Mouse (Mus musculus) cerebellum, adult 8-10 months (tissue): Measurements from ENCODE around the gene Cdr2l.
A peak's percentile ranks its signal among the peaks of the same experiment; 100 is the strongest.

Experiments
- DNase-seq: peaks from one replicate; pipeline ENCODE4 v3.0.0; 2022

Gene Cdr2l

GRCm38 (mm10) chr11:115381743-115382539 lies at the start of gene Cdr2l:
Cdr2l (plus strand) TSS chr11:115381916.
- DNase-seq, result peak; percentile 92

- DNase-seq, result no peak
These were observed 47.2 kb upstream of the Cdr2l start, which contains the start of gene Otop3 for GRCm38 (mm10) chr11:115334531-115334930. Otop3 (plus strand) TSS chr11:115334731.

DNA sequence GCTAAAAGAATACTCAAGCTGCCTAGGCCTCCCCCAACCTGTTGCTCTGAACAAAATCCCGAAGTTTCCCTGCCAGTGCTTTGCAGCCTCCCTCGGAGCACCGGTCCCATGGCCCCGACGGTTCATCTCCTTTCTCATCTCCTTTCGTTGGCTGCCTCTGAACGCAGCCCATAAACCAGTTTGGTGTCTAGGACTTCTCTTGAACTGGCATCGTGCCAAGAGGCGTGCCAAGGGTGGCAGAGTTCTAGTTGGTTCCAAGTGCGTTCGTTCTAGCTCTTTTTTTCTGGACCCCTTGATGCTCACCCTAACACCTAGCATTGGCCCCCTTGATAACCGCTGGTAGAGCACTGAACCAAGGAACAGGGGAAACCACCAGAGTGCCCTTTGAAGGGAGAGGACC lies 46.5 kb upstream of the Cdr2l start:
- no peak for DNase-seq

- no peak for DNase-seq
These were observed 45.6 kb upstream of the Cdr2l start for GRCm38 (mm10) chr11:115336115-115336514.

- no peak for DNase-seq
These were observed 44.4 kb upstream of the Cdr2l start for GRCm38 (mm10) chr11:115337350-115337749.

DNA sequence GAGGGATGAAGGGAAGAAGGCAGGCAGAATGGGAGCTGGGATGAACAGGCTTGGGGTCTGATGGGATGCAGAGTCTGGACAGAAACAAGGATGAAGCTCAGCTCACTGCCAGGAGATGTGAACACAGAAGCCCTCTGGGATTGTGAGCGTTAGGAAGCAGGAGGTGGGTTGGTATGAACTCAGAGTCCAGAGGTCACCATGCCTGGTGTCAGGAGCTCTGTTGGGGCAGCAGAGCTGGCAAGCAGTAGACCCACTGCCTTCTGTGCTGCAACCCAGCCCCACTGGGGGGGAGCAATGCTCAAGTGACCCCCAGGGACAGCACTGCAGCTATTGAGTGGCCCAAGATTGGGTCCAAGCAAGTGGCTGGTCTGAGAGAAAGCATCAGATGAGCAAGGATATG lies 43.9 kb upstream of the Cdr2l start:
- no peak for DNase-seq

DNA sequence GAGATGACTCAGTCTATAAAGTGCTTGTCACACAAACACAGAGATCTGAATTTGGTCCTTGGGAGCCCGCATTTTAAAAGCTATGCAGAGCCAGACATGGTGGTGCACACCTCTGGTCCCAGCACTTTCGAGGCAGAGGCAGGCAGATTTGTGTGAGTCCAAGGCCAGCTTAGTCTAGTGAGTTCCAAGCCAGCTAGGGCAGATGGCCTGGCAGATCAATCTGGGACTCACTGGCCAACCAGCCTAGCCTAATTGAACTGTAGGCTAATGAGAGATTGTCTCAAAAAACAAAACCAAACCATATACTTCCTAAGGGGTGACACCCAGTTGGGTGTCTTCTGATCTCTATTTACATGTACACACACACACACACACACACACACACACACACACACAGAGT lies 40.5 kb upstream of the Cdr2l start:
- DNase-seq, result no peak

DNA sequence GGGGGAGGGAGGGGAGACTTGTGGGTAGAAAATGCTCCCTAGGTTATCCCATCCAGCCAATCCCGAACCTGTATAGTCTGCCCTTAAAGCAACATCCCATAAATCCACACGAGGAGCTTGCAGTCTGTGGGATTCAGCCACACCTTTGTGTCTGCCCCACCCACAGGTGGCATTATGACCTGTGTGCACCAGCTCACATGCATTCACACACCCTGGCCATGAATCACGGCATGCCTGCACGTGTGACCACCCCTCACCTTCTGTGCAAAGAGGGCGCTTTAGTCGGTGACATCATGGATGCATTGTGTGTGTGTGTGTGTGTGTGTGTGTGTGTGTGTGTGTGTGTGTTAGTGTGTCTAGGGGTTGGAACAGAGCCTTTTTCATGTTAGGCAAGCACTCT lies 39.9 kb upstream of the Cdr2l start:
- no peak for DNase-seq

GRCm38 (mm10) chr11:115344967-115345366 lies 36.7 kb upstream of the Cdr2l start:
- DNase-seq, result no peak

- DNase-seq, result no peak
These were observed 36.2 kb upstream of the Cdr2l start for GRCm38 (mm10) chr11:115345515-115345914.

GRCm38 (mm10) chr11:115348681-115349248 lies 33.0 kb upstream of the Cdr2l start:
- no peak for DNase-seq

DNA sequence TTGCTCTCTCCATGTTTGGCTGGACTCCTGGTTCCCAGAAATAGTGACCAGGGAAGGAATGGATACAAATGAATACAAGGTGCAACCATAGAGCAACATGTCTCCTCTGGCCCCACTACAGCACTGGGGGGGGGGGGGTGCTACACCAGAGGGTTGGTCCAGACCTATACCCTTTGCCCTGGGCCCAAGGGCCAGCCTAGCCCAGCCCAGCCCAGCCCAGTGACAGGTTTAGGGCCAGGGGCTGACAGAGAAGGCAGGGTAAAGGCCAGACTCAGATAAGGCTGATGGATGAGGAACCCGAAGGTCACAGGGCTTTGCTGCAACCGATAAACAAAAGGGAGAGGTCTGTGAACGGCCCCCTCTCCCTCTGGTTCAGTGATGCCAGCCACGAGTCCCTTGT lies 31.7 kb upstream of the Cdr2l start:
- no peak for DNase-seq

DNA sequence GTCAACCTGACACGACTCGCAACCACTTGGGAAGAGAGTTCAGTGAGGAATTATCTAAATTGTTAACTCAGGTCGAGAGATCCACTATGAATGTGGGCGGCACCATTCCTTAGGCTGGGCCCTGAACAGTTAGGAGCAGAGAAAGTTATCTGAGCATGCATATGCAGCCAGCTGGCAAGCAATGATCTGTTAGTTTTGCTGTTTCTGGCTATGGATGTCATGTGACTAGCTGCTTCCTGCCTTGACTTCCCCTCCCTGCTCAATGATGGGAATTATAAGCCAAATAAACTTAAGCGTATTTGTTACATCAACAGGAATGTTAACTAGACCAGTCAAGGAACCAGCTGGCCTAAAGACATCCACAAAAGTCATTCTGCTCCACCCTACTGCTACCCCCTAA lies 28.3 kb upstream of the Cdr2l start:
- no peak for DNase-seq

GRCm38 (mm10) chr11:115354183-115354582 lies 27.5 kb upstream of the Cdr2l start:
- DNase-seq, result peak; percentile 71

DNA sequence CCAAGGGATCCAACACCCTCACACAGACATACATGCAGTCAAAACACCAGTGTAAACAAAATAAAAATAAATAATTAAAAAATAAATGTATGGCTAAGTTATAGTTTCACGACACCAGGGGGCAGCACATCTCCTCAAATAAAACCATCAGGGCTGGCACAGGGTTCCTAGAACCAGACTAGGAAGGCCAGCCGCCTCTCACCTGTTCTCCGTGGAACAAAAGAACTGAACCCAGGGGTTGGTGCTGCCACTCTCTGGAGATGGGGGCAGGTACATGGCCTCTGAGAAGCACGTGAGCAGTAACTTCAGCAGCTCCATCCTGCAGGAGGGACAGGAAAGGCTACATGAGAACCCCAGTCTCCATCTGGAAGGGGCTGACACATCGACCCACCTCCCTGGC lies 23.2 kb upstream of the Cdr2l start:
- DNase-seq, result peak; percentile 88

- no peak for DNase-seq
These were observed 22.4 kb upstream of the Cdr2l start for GRCm38 (mm10) chr11:115359293-115359692.

GRCm38 (mm10) chr11:115359726-115360125 lies 22.0 kb upstream of the Cdr2l start:
- no peak for DNase-seq

- DNase-seq, result no peak
These were observed 17.6 kb upstream of the Cdr2l start for GRCm38 (mm10) chr11:115364136-115364535.

DNA sequence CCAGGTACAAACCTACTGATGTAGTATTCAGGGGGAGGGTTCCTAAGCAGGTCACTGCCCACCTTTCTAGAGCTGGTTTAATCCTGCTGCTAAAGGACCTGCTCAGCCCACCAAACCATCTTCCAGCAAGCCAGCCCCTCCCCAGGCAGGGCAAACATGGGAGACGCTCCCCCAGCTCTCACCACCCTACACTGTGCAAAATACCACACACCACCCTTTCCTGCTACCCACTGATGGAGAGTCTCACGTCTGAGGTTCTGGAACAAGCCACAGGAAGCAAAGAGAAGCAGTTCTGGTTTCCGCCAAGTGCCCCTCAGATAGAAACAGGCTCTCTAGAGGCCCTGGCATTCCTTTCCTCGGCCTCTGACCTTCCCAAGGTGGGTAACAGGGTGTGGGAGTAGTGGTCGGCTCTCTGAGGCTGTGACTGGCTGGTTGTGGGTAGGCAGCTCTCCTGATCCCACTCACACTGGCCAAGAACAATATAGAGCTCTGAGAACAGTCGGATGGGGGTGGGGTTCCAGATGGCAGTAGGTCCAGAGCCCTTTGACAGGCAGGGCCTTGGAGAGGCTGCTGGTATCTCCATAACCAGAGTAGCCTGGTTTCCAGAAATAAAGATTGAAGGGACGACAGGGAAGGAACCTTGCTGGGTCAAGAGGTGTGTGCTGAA lies 15.5 kb upstream of the Cdr2l start:
- DNase-seq, result peak; percentile 45

- peak; percentile 65 for DNase-seq
These were observed 14.9 kb upstream of the Cdr2l start for GRCm38 (mm10) chr11:115366706-115367394.

- DNase-seq, result peak; percentile 90
These were observed 14.2 kb upstream of the Cdr2l start, which contains the start of gene Hid1 for GRCm38 (mm10) chr11:115367395-115367944. Hid1 (minus strand) TSS chr11:115367756.

DNA sequence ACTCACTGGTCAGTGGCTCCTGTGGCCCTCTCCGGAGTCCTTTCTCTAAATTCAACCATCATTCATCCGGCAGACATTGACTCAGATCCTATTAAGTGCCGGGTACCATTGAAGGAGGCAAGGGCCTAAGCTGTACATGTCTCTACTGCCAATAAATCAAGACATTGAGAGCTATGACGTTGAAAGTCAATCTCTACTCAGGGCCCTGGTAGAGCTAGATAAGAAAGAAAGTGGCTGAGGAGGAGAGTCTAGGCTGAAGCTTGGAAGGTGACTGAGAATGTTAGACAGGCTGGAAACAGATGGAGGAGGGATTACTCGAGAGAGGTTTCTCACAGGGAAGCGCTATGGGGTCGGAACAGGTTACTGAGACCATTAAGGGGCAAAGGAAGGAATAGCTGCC lies 11.3 kb upstream of the Cdr2l start:
- no peak for DNase-seq

GRCm38 (mm10) chr11:115371354-115371753 lies 10.4 kb upstream of the Cdr2l start:
- DNase-seq, result no peak
